Mouse (Mus musculus): ENCODE measurements at regions not wholly inside any gene's neighbourhood (a gene's known extent, or its start where the extent isn't known, plus 50 kb on each side); places are given as distances from the start of the nearest gene placed in this dataset.

DNA sequence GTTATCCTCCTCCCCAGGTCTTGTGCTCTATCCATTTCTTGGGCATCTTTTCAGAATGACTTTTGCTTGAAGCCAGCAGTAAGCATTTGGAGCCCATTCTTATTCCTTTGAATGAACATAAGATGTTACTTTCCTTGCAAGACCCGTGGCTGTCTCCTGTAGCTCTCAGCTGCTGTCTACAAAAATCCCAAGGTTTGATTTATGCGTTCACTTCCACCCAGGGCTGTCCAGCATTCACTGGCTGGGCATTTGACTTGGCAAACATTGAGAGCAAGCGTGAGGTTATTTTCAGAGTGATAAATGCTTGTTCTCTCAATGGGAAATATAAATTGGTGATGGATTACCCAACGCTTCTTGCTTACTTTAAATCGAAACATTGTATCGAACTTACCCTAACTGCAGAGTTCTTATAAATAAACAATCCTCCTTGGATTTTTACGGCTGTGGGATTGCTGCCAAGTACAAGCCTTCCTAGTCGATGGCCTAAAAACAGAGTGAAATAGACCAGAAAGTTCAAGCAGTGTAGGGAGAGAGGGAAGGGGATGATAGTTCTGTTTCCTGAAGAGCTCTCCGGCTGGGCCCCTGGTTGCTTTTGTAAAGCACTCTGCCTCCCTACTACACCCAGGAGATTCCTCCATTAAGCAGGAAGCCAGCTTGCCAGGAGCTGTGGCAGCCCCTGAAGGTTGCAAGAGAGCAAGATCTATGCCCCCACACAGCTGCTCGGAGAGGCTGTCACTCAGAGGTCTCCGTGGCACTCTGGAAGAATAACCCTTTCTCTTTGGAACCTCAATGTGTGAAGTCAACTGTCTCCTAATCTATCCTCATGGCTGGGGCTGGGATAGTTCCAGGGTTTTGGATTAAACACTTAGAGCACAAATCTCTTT is 210.1 kb downstream of the Mex3b start:
- DNase-seq (ENCODE audit: low spot score): peak; percentile 56

DNA sequence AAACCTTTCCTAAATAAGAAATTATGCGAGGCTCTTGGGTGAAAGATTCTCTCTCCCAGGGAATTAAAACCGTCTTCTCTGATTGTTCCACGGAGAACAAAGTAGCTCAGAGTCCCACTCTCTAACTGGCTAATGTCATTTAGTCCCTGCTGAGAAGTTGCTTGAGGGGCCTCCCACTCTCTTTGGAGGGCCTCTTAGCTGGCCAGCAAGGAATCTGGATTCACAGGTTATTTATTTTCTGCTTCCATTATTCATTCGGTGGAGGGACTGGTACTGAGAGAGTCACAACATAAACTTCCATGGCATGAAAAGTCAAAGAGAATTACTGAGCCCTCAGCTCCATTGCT is 210.8 kb downstream of the Mex3b start:
- no peak for DNase-seq (ENCODE audit: low spot score)

DNA sequence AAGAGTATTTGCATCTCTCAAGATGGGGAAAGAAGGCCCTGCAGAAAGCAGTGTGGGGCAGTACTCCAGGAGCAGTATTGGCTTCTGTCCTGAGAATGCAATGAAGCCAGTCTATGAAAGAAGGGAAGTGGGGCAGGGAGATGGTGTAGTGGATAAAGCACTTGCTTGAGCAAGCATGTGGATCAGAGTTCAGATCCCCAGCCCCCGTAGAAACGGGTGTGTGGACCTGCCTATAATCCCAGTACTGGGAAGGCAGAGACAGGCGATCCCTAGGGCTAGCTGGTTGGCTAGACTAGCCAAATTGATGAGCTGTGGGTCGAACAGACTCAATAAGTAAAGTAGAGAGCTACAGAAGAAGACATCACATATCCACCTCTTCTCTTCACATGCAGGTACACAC is 211.6 kb downstream of the Mex3b start:
- no peak for DNase-seq (ENCODE audit: low spot score)

DNA sequence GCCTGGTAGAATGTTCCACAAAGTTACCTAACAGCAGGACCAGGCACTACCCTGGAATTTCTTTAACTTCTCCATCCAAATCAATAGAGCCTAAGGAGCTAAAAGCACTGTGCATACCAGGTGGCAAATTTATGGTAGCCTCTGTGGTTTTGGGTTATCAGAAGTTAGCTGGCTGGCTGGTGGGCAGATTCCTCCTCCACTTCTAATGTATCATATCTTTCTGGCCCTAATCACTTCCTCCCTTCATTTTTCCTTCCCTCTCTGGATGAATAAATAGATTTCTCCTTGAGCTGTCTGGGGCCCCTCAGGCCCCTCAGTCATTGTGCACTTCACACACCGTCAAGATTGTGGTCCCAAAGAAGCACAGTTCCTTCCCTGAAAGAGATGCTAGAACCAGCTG is 212.7 kb downstream of the Mex3b start:
- DNase-seq (ENCODE audit: low spot score): no peak

DNA sequence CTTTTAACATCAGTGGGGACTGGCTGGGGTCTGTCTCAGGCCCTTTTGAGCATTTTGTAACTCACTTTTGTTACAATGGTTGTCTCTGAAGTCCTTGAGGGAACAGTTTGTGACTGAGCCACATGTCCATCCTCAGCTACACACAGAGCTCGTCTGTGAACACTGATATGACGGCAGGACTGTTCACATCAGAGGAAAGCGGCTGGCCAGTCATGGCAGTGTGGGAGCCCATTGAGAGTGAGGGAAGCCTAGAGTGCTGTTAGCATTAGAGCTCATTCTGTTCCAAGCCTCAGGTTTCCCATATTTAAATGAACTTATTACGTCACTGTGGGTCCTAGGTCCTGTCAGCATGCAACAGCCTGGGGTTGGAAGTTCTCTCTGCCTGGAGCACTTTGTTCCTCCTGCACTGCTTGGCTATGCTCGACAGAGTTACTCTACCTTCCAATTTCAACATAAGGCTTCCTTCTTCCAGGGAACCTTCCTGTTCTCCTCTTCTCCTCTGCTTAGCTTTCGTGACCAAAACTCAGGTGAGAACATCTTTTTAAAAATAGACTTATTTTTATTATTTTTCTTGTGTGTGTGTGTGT is 217.5 kb downstream of the Mex3b start:
- no peak for DNase-seq (ENCODE audit: low spot score)

DNA sequence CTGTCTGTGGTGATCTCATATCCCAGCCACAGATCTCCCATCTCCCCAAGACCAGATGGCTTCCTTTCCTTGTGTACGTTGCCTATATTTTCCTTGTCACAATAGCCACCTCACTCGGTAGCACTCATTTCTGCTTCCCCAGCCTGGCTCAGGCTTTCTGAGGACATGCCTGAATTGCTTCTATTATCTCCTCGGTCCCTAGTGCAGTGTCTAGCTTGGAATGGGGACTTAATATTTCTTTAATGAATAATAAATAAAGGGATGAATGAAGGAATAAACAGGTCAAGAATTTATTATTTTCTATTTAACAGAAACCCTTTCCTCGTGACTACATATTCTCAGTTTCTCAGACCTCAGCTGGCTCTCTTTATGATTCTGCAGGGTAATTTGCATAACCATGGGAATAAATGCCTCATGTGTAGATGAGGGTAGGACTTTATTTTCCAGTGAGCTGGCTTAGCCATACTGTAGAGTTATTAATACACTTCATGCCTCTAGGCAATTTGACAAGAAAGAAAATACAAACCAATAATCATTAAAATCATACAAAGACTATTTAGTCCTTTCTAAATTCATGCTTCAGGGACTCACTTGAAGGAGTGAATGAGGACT is 218.5 kb downstream of the Mex3b start:
- DNase-seq (ENCODE audit: low spot score): no peak

DNA sequence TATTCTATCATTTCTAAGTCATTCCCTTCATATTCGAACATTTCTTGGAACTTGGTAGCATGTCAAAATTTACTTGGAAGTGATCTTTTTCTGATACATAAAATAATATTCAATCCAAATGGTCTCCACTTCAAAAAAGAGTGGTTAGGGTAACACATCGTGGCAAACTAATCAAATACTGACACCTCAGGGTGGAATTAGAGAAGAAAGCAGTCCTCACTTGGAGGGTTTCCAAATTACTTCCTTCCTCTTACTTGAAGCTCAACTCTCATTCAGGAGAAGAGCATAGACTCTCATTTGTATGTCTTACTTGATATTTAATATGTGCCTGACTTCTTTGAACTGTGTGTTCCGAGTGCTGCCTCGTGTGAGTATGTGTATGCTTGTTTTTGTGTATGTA is 220.3 kb downstream of the Mex3b start:
- no peak for DNase-seq (ENCODE audit: low spot score)

DNA sequence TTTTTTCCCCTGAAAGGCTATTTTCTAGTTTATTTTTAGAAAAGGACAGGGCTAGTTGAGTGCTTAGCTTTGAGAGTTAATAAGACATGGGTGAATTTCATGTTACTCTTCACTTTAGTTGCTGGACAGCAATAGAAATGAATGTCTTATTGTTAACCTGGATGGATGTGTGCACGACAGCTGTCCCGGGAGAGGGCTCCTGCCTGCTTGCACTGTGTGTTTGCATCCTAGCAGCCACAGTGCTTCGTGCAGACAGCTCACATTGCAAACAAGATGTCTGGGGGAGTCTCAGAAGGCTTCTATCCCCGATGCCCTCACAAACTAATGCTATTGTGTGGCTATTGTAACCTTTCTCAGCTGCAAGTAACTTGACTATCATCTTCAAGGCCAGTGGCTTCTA is 221.0 kb downstream of the Mex3b start:
- no peak for DNase-seq (ENCODE audit: low spot score)

DNA sequence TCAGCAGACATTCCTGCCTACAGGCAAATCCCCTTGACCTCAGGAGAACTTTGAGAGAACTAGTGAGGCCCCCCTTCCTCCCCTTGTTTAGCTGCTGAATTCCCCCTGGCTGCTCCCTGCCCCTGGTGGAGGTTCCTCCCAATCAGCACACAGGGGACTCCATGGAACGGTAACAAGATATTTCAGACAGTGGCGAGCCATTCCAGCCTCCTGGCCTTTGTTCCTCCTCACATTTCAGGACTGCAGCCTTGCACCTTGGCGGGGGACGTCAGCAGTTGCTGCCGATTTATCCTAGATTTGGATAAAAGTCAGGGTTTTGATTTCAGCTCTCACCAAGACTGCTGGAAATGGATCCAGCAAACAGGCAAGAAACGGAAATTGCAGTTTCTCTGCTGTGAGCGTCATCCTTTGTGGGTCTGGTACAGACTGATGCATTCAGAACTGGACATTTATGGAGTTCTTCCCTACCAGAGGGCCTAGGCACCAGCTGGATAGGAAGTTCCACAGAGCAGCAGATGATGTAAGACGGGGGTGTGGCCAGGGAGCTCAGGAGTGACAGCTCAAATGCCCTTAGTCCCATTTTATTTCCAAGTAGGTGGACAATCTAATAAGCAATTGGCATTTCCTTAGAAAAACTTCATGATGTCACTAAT is 222.3 kb downstream of the Mex3b start:
- peak; percentile 26 for DNase-seq (ENCODE audit: low spot score)

DNA sequence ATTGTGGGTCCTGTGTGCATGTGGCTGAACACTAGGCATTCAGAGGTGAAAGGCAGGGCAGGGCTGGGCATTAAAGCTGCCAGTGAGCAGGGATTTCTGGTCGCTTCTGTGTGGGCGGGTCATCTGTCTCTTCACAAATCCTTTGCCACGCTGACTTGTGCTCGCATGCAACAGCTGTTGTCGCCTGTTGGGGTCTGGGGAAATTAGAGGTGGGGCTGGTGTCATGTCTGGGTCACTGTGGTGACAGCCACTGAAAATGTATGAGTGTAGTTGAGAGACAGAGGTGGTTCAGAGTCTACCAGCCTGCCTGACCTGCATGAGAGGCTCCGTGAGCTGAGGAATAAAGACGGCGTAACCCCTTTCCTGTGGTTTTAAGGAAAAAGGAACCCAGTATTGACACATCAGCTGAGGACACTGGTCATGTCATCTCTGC is 226.8 kb downstream of the Mex3b start:
- DNase-seq (ENCODE audit: low spot score): peak; percentile 46

DNA sequence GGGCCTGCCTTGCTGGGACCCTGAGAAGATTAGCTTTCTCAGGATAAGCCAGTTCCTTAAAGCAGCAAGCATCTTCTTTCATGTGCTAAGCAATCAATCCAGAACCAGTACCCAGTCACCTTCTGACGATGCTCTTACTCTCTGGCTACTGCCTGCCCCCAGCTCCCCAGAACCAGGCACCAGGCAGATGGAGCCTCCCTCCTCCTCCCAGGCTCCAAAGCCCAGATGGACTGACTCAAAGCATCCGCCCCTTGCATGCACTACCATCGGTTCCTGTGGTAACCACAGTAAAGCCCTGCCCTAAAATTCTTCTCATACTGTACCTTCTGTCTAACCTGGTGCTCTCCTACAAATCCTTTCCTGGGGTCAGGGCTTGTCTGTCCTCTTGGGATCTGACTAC is 227.8 kb downstream of the Mex3b start:
- DNase-seq (ENCODE audit: low spot score): no peak

DNA sequence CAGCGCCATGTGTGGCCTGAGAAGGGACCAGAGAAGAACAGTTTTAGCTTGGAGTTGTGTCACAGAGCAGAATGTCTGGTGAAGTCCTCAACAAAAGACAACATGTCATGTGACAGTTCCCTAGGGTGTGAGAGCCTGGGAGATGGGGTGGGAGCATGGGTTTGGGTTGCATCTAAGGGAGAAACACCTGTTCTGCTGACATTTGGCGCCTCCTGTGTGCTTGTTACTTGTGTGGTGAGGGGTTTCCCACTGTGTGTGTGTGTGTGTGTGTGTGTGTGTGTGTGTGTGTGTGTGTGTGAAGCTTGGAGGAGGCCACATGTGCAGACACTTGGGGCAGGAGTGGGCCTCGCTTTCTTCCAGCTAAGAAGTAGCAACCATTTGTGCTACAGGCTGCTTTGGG is 228.5 kb downstream of the Mex3b start:
- DNase-seq (ENCODE audit: low spot score): no peak

DNA sequence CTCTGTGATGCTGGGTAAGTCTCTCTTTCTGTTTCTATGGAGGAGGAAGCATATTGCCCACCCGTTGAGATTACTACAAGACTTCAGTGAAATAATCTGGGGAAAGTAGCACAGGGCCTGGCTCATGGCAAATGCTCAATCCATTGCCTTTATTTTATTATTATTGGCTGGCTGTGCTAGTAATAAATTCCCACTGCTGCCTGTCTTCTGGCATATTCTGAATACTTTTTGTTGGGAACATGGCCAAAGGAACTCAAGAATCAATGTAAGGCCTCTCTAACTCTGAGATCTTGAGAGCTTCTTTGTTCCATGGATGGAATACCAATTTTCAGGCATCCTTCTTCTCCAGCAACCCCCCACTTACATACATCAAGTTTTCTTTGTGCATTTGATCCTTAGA is 237.3 kb downstream of the Mex3b start:
- DNase-seq (ENCODE audit: low spot score): no peak

DNA sequence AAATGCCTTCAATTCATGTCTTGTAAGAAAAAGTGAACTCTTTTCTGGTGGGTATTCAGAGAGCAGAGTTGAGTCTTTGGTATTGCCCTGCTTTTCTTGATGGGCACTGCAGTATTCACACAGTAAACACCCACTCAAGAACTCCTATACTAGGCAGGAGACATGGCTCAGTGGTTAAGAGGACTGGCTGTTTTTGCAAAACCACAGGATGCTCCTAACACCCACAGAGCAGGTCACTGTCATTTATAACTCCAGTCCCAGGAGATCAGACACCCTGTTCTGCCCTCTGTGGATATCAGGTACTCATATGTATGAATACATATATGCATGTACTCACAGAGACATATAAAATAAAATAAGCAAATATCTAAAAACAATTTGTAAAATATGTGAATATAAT is 238.5 kb downstream of the Mex3b start:
- no peak for DNase-seq (ENCODE audit: low spot score)

DNA sequence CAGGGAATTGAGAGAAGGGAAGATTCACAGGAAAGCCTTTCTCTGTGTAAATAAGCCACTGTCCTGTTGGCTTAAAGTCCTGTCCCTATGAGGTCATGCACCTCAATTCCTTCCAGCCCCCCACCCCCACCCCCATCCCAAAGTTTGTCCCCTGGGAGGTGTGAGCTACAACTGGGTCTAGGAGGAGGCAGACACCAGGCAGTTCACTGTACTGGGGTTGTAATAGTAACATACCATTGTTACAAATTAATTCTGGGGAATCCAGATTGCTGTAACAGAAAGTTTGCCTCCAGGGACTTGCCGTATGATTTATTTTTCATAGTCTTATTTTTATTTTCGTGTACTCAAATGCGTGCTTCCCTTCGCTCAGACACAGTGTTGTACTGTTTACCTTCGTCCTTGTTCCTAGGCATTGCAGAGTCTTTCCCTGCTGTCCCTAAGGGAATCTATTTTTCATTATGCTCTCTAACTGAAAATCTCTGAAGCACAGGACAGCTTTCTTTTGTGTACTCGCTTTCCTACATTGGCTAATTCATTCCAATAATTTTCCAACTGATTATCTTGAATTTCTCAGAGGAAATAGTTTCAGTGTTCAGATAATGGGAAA is 244.2 kb downstream of the Mex3b start:
- DNase-seq (ENCODE audit: low spot score): no peak

DNA sequence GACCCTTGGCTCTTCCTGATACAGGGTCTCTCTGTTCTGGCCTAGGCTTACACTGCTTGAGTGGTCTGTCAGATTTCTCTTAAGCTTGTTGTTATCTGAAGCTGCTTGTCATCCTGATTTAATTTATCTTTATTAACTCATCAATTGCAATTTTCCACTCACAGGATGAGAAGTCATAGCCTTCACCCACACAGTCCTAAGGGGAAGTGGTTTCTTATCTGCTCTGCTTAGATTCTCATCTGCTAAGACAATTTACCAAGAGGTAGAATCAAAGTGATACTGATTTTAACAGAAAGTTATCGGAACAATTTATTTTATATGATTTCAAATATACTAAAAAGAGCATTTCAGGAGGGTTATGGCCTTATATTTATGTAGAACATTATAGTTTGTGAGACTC is 249.4 kb downstream of the Mex3b start:
- DNase-seq (ENCODE audit: low spot score): no peak

DNA sequence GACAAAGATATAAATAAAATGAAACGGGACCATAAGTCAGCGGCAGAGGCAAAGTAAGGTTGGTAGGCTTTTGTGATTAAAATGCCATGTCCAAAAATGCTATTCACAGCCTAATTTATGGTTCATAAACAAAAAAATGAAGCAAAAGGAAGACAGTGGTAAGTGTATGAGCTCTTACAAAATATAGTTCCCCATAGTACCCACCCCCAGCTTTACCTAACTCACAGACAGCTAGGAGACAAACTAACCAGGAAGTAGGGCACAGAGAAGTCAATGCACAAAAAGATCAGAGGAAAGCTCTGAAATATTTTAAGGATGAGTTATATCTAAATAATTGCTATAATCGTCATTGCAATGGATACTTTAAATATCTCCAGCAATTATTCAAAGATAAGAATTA is 249.9 kb downstream of the Mex3b start:
- DNase-seq (ENCODE audit: low spot score): no peak

DNA sequence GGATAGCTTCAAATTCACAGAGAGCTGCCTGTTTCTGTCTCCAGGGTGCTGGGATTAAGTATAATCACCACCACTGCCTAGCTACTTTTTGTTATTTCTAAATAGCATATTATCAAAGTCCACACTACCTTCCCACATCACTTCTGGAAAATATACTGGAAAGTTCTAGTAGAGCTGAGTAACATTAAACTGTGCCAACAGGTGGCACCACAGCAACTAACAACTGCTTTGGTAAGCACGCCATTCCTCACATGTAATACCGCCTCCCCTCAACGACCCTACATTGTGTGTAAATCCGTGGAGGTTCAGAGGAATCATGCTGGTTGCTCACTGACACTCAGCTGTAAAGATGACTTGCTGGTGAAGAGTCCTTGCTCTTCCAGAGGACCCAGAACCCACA is 259.1 kb downstream of the Mex3b start:
- DNase-seq (ENCODE audit: low spot score): no peak

DNA sequence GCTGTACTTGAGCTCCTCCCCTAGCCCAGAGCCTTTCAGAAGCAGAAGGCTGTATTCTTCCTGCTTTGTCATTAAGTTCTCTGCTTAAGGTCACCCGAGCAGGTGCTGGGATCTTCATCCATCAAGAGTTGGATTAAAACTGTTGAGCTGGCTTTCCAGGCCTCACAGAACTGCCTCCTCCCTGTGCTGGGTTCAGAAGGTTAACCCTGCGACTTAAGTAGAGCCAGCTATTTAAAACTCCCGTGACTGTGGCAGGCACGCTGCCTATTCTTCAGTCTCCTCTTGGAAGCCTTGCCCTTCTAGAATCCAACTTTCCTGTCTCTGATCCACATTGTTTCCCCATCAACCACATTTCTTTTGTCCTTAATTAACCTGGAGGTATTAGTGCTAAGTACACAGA is 273.1 kb downstream of the Mex3b start:
- peak; percentile 7 for DNase-seq (ENCODE audit: low spot score)

DNA sequence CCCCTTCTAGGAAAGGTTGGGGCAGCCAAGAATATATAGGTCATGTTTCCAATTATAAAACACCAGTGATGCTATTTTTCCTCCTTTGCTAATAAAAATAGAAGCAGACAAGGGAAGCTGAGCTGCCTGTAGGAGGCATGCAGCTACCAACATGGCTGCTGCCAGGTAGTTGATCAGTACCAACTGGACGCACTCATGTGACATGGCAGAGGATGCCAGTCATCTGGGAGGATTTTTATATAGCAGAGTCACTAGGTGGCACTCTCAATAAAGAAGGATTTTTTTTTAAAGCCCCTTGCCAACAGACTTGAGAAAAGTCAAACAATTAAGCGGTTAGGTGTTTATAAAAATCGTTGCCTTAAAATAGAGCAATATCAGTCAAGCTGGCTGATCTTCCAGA is 273.5 kb downstream of the Mex3b start:
- DNase-seq (ENCODE audit: low spot score): no peak

DNA sequence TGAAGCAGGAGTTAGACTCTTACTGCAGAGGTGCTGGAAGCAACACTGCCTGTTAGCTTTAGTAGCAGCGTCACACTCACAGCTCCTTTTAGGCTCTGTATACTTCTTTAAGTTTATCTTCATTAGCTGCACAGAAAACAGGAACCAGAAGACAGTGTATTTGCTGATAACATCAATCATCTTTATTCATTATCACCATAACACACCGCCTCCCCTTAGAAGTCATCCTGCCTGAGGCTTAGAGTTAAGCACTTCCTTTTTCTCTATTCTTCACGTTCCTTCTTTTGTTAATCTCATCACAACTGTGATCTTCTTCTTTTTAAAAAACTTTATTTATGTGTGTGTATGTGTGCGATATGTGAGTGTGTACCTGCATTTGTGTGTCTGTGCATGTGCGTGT is 276.9 kb downstream of the Mex3b start:
- no peak for DNase-seq (ENCODE audit: low spot score)

DNA sequence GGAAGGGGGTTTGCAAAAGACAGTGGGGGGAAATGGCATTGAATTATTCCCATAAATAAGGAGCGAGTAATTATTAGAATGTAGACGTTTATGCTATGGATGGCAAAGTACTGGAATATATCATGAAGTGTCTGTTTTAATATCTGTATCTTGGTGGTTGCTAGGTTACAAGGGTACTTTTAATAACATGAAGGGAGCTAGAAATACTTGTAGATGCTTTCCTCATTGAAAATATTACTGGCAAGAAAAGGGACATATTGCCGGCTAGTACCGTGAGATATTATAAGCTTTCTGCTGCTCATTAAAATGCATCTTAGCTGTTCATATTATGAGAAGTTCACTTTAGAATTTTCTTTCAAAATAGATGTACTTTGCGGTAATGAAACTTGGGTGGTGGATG is 278.4 kb downstream of the Mex3b start:
- DNase-seq (ENCODE audit: low spot score): no peak

DNA sequence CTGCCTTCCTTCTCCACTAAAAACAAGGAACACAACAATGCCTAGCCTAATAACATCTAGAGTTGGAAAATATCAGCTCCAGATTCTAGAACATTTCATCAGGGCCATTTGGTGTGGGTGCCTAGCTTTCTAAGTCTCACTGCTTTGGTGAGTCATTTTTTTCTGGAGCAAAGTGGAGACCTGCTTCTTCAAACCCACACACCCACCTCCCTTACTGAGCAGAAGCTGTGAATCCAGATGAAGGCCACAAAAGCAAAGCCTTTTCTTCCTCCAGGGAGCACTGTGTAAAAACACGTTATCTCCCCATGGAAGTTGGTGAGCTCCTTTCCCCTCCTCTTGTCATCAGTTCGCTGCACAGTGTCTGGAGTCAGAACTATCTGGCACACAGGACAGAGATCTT is 294.1 kb downstream of the Mex3b start:
- no peak for DNase-seq (ENCODE audit: low spot score)

Measured in retina, embryonic 14.5 days (tissue).